In the genomic region with DNA sequence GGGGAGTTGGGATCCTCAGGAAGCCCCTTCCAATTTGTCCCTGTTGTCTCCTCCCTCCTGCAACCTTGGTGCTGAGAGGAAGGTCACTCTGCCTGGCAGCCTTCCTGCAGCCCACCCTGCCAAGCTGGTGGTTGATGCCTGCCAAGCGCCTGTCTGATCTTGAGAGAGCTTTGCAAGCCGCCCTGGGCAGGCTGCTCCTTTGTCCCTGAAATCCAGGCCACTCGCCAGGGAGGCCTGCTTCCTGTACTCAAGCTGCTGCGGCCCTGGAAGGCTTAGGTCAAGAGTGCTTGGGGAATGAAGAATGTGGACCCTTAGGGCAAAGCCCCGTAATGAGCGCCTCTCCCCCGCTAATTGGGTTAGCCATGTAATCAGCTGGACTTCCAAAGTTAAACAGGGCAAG, we compare ENCODE assay signal across 8 mouse cellular contexts. TPM values are rescaled to one million over a fixed set of nuclear protein-coding genes. Genes with fewer than 3 reads are reported as not detected.
DNase-seq lines count a peak whose midpoint lies in the region; ATAC-seq lines count a peak whose summit lies in the region.

No protein-coding gene starts in this region.

- H3K9ac ChIP-seq in hindbrain, embryonic 15.5 days: no peak overlapping the region
- H3K9ac ChIP-seq in stomach, embryonic 15.5 days: no peak overlapping the region

- WGBS in hindbrain, embryonic 15.5 days: 20% methylated on average over 7 of the region's 7 CpGs
- WGBS in stomach, embryonic 15.5 days: 34% methylated on average over 7 of the region's 7 CpGs

- peak overlapping the region; percentile 44 for H3K27ac ChIP-seq in hindbrain, embryonic 15.5 days (replicated peaks)
- H3K27ac ChIP-seq in stomach, embryonic 15.5 days: peak overlapping the region; percentile 71

- H3K36me3 ChIP-seq in hindbrain, embryonic 15.5 days: no peaks in the 10 kb centered on the region
- H3K36me3 ChIP-seq in stomach, embryonic 15.5 days: no peaks in the 10 kb centered on the region

- H3K4me3 ChIP-seq in hindbrain, embryonic 15.5 days: no peak overlapping the region
- no peak overlapping the region for H3K4me3 ChIP-seq in stomach, embryonic 15.5 days (replicated peaks)

- no peak overlapping the region for H3K4me2 ChIP-seq in hindbrain, embryonic 15.5 days
- H3K4me2 ChIP-seq in stomach, embryonic 15.5 days: 0 out of 2 replicates have a peak overlapping the region, but pooled peaks have one; percentile 2

- H3K27me3 ChIP-seq in hindbrain, embryonic 15.5 days: no peaks in the 10 kb centered on the region
- no peaks in the 10 kb centered on the region for H3K27me3 ChIP-seq in stomach, embryonic 15.5 days (replicated peaks)

- DNase-seq in Muller cell, postnatal 12 days (ENCODE audit: inconsistent ontology term): peak; percentile 94
- DNase-seq in cerebellum, adult 9-10 months: peak; percentile 87
- DNase-seq in frontal cortex, adult 2 months (ENCODE audit: extremely low spot score in 1 of 2, low spot score in 1 of 2): peak; percentile 49 to 62
- peak; percentile 35 to 46 for DNase-seq in left cerebral cortex, postnatal 36 days (ENCODE audit: low spot score in 2 of 2)
- peak; percentile 76 to 90 for DNase-seq in lung, postnatal 4 days

- ATAC-seq in hindbrain, embryonic 15.5 days (ENCODE audit: low FRiP score, low read depth): peak; percentile 73
- ATAC-seq in stomach, embryonic 15.5 days (ENCODE audit: insufficient read depth, low FRiP score, low read depth): peak; percentile 36
- ATAC-seq in erythroid progenitor cell, adult 5-6 weeks (replicated peaks; ENCODE audit: low FRiP score, poor library complexity, severe bottlenecking): no peak

- intact Hi-C loops in left cerebral cortex, postnatal 36 days (cut with DNase I): no loop called here

- H3K4me1 ChIP-seq in hindbrain, embryonic 15.5 days (replicated peaks): peaks cover 26% of the 10 kb centered on the region
- peaks cover 28% of the 10 kb centered on the region for H3K4me1 ChIP-seq in stomach, embryonic 15.5 days

- H3K9me3 ChIP-seq in hindbrain, embryonic 15.5 days: no peaks in the 10 kb centered on the region
- H3K9me3 ChIP-seq in stomach, embryonic 15.5 days: no peaks in the 10 kb centered on the region

RNA-seq across cellular contexts. Expression of a gene that starts 19.6 kb away (rescaled TPM):
- 1.5 and 2.2 TPM in 2 replicates for polyA plus RNA-seq in frontal cortex, adult 2 months (2012; rRNA removed)
- 12.3 and 13.2 TPM in 2 replicates for polyA plus RNA-seq in hindbrain, embryonic 15.5 days (2015; fragmentation: Nextera tagmentation; extraction: Ambion mirVana)
- total RNA-seq in left cerebral cortex, postnatal 36 days (2021): 1 to 10 TPM; 3.3 to 4.4 TPM
- polyA plus RNA-seq in stomach, embryonic 15.5 days (2015; fragmentation: Nextera tagmentation; extraction: Ambion mirVana): 12.7 and 13.5 TPM in 2 replicates
- total RNA-seq in erythroid progenitor cell, adult 5-6 weeks (2015; ENCODE audit: low replicate concordance): not detected in 2 replicates
- total RNA-seq in erythroid progenitor cell, adult 5-6 weeks (2017; ENCODE audit: low replicate concordance): not detected in 2 replicates

RNA-seq across cellular contexts. Expression of a gene that starts 38.7 kb away (rescaled TPM):
- polyA plus RNA-seq in frontal cortex, adult 2 months (2012; rRNA removed): 0.32 and 0.59 TPM in 2 replicates
- polyA plus RNA-seq in hindbrain, embryonic 15.5 days (2015; fragmentation: Nextera tagmentation; extraction: Ambion mirVana): 3.4 and 3.8 TPM in 2 replicates
- total RNA-seq in left cerebral cortex, postnatal 36 days (2021): under 1 TPM; 0.76 to 0.84 TPM
- polyA plus RNA-seq in stomach, embryonic 15.5 days (2015; fragmentation: Nextera tagmentation; extraction: Ambion mirVana): 3.5 and 3.8 TPM in 2 replicates
- total RNA-seq in erythroid progenitor cell, adult 5-6 weeks (2015; ENCODE audit: low replicate concordance): not detected in 2 replicates
- not detected in 2 replicates for total RNA-seq in erythroid progenitor cell, adult 5-6 weeks (2017; ENCODE audit: low replicate concordance)

RNA-seq across cellular contexts. Expression of a gene that starts 53.2 kb away (rescaled TPM):
- polyA plus RNA-seq in frontal cortex, adult 2 months (2012; rRNA removed): not detected in 2 replicates
- polyA plus RNA-seq in hindbrain, embryonic 15.5 days (2015; fragmentation: Nextera tagmentation; extraction: Ambion mirVana): not detected in 2 replicates
- not detected for total RNA-seq in left cerebral cortex, postnatal 36 days (2021)
- polyA plus RNA-seq in stomach, embryonic 15.5 days (2015; fragmentation: Nextera tagmentation; extraction: Ambion mirVana): 0.84 and 11.2 TPM in 2 replicates
- not detected in 2 replicates for total RNA-seq in erythroid progenitor cell, adult 5-6 weeks (2015; ENCODE audit: low replicate concordance)
- total RNA-seq in erythroid progenitor cell, adult 5-6 weeks (2017; ENCODE audit: low replicate concordance): not detected in 2 replicates

Comparison
In these comparisons a context has a peak if more than half of its experiments do, and no peak if none do; other contexts are left out.
1. DNase-seq: peak in every context shown above with its lines; median percentile 94 in Muller cell, postnatal 12 days; 87 in cerebellum, adult 9-10 months; 83 in lung, postnatal 4 days; 56 in frontal cortex, adult 2 months; 40 in left cerebral cortex, postnatal 36 days.